Comparison of ENCODE assay signal across 24 mouse cellular contexts in the genomic region with DNA sequence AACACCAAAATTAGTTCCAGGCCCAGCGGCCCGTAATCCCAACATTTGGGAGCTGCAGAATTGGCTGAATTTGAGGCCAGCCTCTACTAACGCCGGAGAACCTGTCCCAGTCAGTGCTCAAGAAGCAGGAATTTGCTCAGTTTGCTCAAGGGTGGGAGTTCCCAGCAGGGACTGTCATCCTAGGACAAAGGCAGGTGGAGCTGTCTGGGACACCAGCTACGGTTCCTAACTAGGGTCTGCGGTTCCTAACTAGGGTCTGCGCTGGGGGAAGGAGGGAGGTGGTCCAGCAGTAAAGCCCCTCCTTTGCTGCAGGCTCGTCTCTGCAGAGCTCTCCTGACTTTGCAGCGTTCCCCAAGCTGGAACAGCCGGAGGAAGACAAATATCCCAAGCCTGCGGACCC. TPM values are rescaled to one million over a fixed set of nuclear protein-coding genes. Genes with fewer than 3 reads are reported as not detected.
DNase-seq lines count a peak whose midpoint lies in the region; ATAC-seq and TF ChIP-seq lines count a peak whose summit lies in the region.
"Had no signal": no experiment of that assay in that cellular context is flagged by ENCODE, and none has a peak within 500 bp of the region (broad histone marks: within the 10 kb centered on the region; RNA-seq: fewer than 3 reads in every experiment).

No protein-coding gene starts in this region.

- H3K9ac ChIP-seq in ES-Bruce4 (ENCODE audit: low read depth, poor library complexity, severe bottlenecking) (no peak overlapping the region), ES-E14 (ENCODE audit: insufficient read depth, low read depth, low read length, poor library complexity, severe bottlenecking) (peak overlapping the region; percentile 20; the same call in 1 of the 2 replicates)
- H3K9ac ChIP-seq in liver, postnatal 0 days (replicated peaks), result no peak overlapping the region
- H3K9ac ChIP-seq: embryonic facial prominence, embryonic 13.5 days; embryonic facial prominence, embryonic 15.5 days; forebrain, embryonic 12.5 days had no signal

- H3K27me3 ChIP-seq in E14TG2a.4 (ENCODE audit: insufficient read depth, low read length) (no peaks in the 10 kb centered on the region), ES-Bruce4 (ENCODE audit: control insufficient read depth, insufficient read depth, low read length, poor library complexity, severe bottlenecking) (no peaks in the 10 kb centered on the region)
- no peaks in the 10 kb centered on the region for H3K27me3 ChIP-seq in liver, postnatal 0 days (ENCODE audit: insufficient read depth, low read length)
- H3K27me3 ChIP-seq: embryonic facial prominence, embryonic 13.5 days; embryonic facial prominence, embryonic 15.5 days; forebrain, embryonic 12.5 days had no signal

- H3K4me3 ChIP-seq in E14TG2a.4 (replicated peaks; ENCODE audit: low read length), result peak overlapping the region; percentile 90
- no peak overlapping the region for H3K4me3 ChIP-seq in ES-Bruce4 (ENCODE audit: low read depth, low read length)
- peak overlapping the region in 1 of 2 experiments; percentile 3; a peak in 1 of 4 replicates for H3K4me3 ChIP-seq in ES-E14 (ENCODE audit: insufficient read depth in 1 of 2, low read depth in 1 of 2, low read length in 2 of 2, poor library complexity in 1 of 2, severe bottlenecking in 1 of 2)
- H3K4me3 ChIP-seq in lung, adult 2 months (replicated peaks; ENCODE audit: extremely low read depth, low read depth, low read length), result no peak overlapping the region
- no peak overlapping the region for H3K4me3 ChIP-seq in liver, postnatal 0 days (ENCODE audit: low read depth, low read length)
- H3K4me3 ChIP-seq: embryonic facial prominence, embryonic 13.5 days; embryonic facial prominence, embryonic 15.5 days; erythroblast, embryonic 14.5 days; forebrain, embryonic 10.5 days; forebrain, embryonic 12.5 days had no signal

- DNase-seq in ES-E14 (ENCODE audit: low read depth, low spot score) (no peak), ZHBTc4 (ENCODE audit: low read depth, low spot score) (peak; percentile 76)
- DNase-seq in lung, adult 2 months, result no peak
- DNase-seq in liver, postnatal 0 days, result no peak
- no peak for DNase-seq in adrenal gland, adult 18-20 months (ENCODE audit: low spot score in 2 of 2)
- DNase-seq: adrenal gland, adult 8-10 months; adrenal gland, postnatal 14 days; adrenal gland, postnatal 36 days; cerebellum, adult 11-12 months; cerebellum, adult 8-10 months; cerebellum, adult 9-11 months; cerebellum, postnatal 14 days; cerebellum, postnatal 36 days; embryo, embryonic 11 days had no signal

- TF ChIP-seq CTCF in E14TG2a.4 (conservative IDR thresholded peaks at IDR 0.05; ENCODE audit: low read length) (no peak), ES-Bruce4 (IDR thresholded peaks at IDR 0.05; ENCODE audit: low read depth, low read length) (no peak)
- TF ChIP-seq CTCF in lung, adult 2 months (IDR thresholded peaks at IDR 0.05; ENCODE audit: insufficient read depth, low read length), result no peak
- no peak for TF ChIP-seq CTCF in liver, postnatal 0 days (IDR thresholded peaks at IDR 0.05; ENCODE audit: low read depth)

- no peak for ATAC-seq in liver, postnatal 0 days
- ATAC-seq: forebrain, embryonic 14.5 days; forebrain, embryonic 16.5 days had no signal

- H3K27ac ChIP-seq in ES-Bruce4 (ENCODE audit: insufficient read depth, low read length), result no peak overlapping the region
- peak overlapping the region; percentile 26; the same call in 1 of the 2 replicates for H3K27ac ChIP-seq in ES-E14 (ENCODE audit: insufficient read depth, low read depth, low read length, poor library complexity, severe bottlenecking)
- no peak overlapping the region for H3K27ac ChIP-seq in liver, postnatal 0 days (ENCODE audit: low read depth)
- H3K27ac ChIP-seq: embryonic facial prominence, embryonic 13.5 days; embryonic facial prominence, embryonic 15.5 days; forebrain, embryonic 10.5 days; forebrain, embryonic 12.5 days had no signal

- TF ChIP-seq EP300 in ES-Bruce4 (IDR thresholded peaks at IDR 0.05; ENCODE audit: insufficient read depth, low read depth, low read length), result peak; percentile 68; the same call in 1 of the 2 replicates
- TF ChIP-seq EP300 in liver, postnatal 0 days (IDR thresholded peaks at IDR 0.05; ENCODE audit: low read depth), result no peak

- no peak overlapping the region for H3K4me2 ChIP-seq in liver, postnatal 0 days (ENCODE audit: low read depth, low read length)
- H3K4me2 ChIP-seq: embryonic facial prominence, embryonic 13.5 days; embryonic facial prominence, embryonic 15.5 days; forebrain, embryonic 12.5 days had no signal

- H3K9me3 ChIP-seq in E14TG2a.4 (ENCODE audit: low read length) (no peaks in the 10 kb centered on the region), ES-Bruce4 (replicated peaks; ENCODE audit: control insufficient read depth, insufficient read depth, low read length, poor library complexity, severe bottlenecking) (no peaks in the 10 kb centered on the region), ES-E14 (ENCODE audit: control insufficient read depth, insufficient read depth, low read depth, low read length) (no peaks in the 10 kb centered on the region)
- no peaks in the 10 kb centered on the region for H3K9me3 ChIP-seq in liver, postnatal 0 days (ENCODE audit: low read length)
- H3K9me3 ChIP-seq: embryonic facial prominence, embryonic 13.5 days; embryonic facial prominence, embryonic 15.5 days; forebrain, embryonic 10.5 days; forebrain, embryonic 12.5 days had no signal

- 86% methylated on average over 11 of the region's 11 CpGs for WGBS in lung, adult 2 months
- WGBS in liver, postnatal 0 days (ENCODE audit: insufficient replicate concordance), result 86% methylated on average over 11 of the region's 11 CpGs

- TF ChIP-seq POLR2A in ES-Bruce4 (IDR thresholded peaks at IDR 0.05; ENCODE audit: insufficient read depth, low read length), result no peak
- TF ChIP-seq POLR2A in lung, adult 2 months (IDR thresholded peaks at IDR 0.05; ENCODE audit: borderline replicate concordance, extremely low read depth, low read depth, low read length), result no peak

- H3K4me1 ChIP-seq in E14TG2a.4 (replicated peaks; ENCODE audit: low read depth, low read length) (peaks cover 100% of the 10 kb centered on the region), ES-Bruce4 (ENCODE audit: control insufficient read depth, insufficient read depth, low read length) (peaks cover 31% of the 10 kb centered on the region), ES-E14 (ENCODE audit: control insufficient read depth in 2 of 2, insufficient read depth in 2 of 2, low read length in 2 of 2, poor library complexity in 1 of 2) (peaks cover 29 to 76% of the 10 kb centered on the region in 2 experiments)
- peaks cover 7% of the 10 kb centered on the region for H3K4me1 ChIP-seq in lung, adult 2 months (ENCODE audit: control insufficient read depth, insufficient read depth, low read length)
- no peaks in the 10 kb centered on the region for H3K4me1 ChIP-seq in liver, postnatal 0 days (ENCODE audit: insufficient read depth)

- in situ Hi-C loops in ES-E14 (cut with MboI; ENCODE audit: low sequenced_read_pairs in 2 of 2, unreplicated experiment in 2 of 2), result no loop called here

- H3K36me3 ChIP-seq in E14TG2a.4 (ENCODE audit: insufficient read depth, low read length) (peaks cover 100% of the 10 kb centered on the region), ES-Bruce4 (ENCODE audit: control insufficient read depth, insufficient read depth, low read length, poor library complexity, severe bottlenecking) (peaks cover 54% of the 10 kb centered on the region), ES-E14 (ENCODE audit: control insufficient read depth, insufficient read depth, low read length, poor library complexity, severe bottlenecking) (peaks cover 95% of the 10 kb centered on the region)
- peaks cover 20% of the 10 kb centered on the region for H3K36me3 ChIP-seq in liver, postnatal 0 days (replicated peaks; ENCODE audit: insufficient read depth, low read length)

TF ChIP-seq in ES-E14, 5 proteins besides CTCF, POLR2A, EP300 and RAD21:
- no peak for TF ChIP-seq HCFC1 (IDR thresholded peaks at IDR 0.05; ENCODE audit: borderline replicate concordance, insufficient read depth, low read length)
- TF ChIP-seq MAFK (IDR thresholded peaks at IDR 0.05; ENCODE audit: insufficient read depth, low read depth, low read length), result no peak
- no peak for TF ChIP-seq ZC3H11A (IDR thresholded peaks at IDR 0.05; ENCODE audit: borderline replicate concordance, low read depth, low read length)
- no peak for TF ChIP-seq CHD2 (IDR thresholded peaks at IDR 0.05; ENCODE audit: low read depth, low read length)
- no peak for TF ChIP-seq ZNF384 (IDR thresholded peaks at IDR 0.05; ENCODE audit: low read depth, low read length)

RNA-seq across cellular contexts. Expression of a gene that starts 9.9 kb away (rescaled TPM):
- 23.7 and 25.2 TPM in 2 replicates for polyA plus RNA-seq in ES-Bruce4 (2011; ENCODE audit: insufficient read depth, insufficient read length, low read depth, missing spikeins)
- 113 and 142 TPM in 2 replicates for total RNA-seq in ES-E14 (2012; rRNA removed)
- 65.9 and 79.6 TPM in 2 replicates for polyA plus RNA-seq in lung, adult 2 months (2012; rRNA removed)
- 0.32 and 0.38 TPM in 2 replicates for polyA plus RNA-seq in liver, postnatal 0 days (2015; fragmentation: Nextera tagmentation; extraction: Ambion mirVana)
- 10 to 100 TPM; 42.4 to 44.0 TPM for total RNA-seq in adrenal gland, adult 18-20 months (2021)

RNA-seq across cellular contexts. Expression of a gene that starts 12.5 kb away (rescaled TPM):
- polyA plus RNA-seq in ES-Bruce4 (2011; ENCODE audit: insufficient read depth, insufficient read length, low read depth, missing spikeins), result 62.3 and 77.2 TPM in 2 replicates
- 49.9 and 66.0 TPM in 2 replicates for total RNA-seq in ES-E14 (2012; rRNA removed)
- 26.4 and 34.0 TPM in 2 replicates for polyA plus RNA-seq in lung, adult 2 months (2012; rRNA removed)
- polyA plus RNA-seq in liver, postnatal 0 days (2015; fragmentation: Nextera tagmentation; extraction: Ambion mirVana), result 54.6 and 63.7 TPM in 2 replicates
- total RNA-seq in adrenal gland, adult 18-20 months (2021), result 100 to 1,000 TPM; 165 to 273 TPM
- polyA plus RNA-seq: erythroblast, embryonic 14.5 days had no signal

RNA-seq across cellular contexts. Expression of a gene that starts 27.1 kb away (rescaled TPM):
- 74.6 and 84.0 TPM in 2 replicates for polyA plus RNA-seq in ES-Bruce4 (2011; ENCODE audit: insufficient read depth, insufficient read length, low read depth, missing spikeins)
- total RNA-seq in ES-E14 (2012; rRNA removed), result 20.1 and 28.4 TPM in 2 replicates
- 65.9 and 81.9 TPM in 2 replicates for polyA plus RNA-seq in lung, adult 2 months (2012; rRNA removed)
- 1.9 TPM in 2 replicates for polyA plus RNA-seq in liver, postnatal 0 days (2015; fragmentation: Nextera tagmentation; extraction: Ambion mirVana)
- 10 to 100 TPM; 18.6 to 19.5 TPM for total RNA-seq in adrenal gland, adult 18-20 months (2021)

RNA-seq across cellular contexts. Expression of a gene that starts 30.1 kb away (rescaled TPM):
- 296 and 332 TPM in 2 replicates for polyA plus RNA-seq in ES-Bruce4 (2011; ENCODE audit: insufficient read depth, insufficient read length, low read depth, missing spikeins)
- 522 and 677 TPM in 2 replicates for total RNA-seq in ES-E14 (2012; rRNA removed)
- polyA plus RNA-seq in lung, adult 2 months (2012; rRNA removed), result 214 and 264 TPM in 2 replicates
- 244 and 267 TPM in 2 replicates for polyA plus RNA-seq in liver, postnatal 0 days (2015; fragmentation: Nextera tagmentation; extraction: Ambion mirVana)
- 100 to 1,000 TPM; 221 to 238 TPM for total RNA-seq in adrenal gland, adult 18-20 months (2021)

RNA-seq across cellular contexts. Expression of a gene that starts 43.6 kb away (rescaled TPM):
- 39.3 and 44.1 TPM in 2 replicates for polyA plus RNA-seq in ES-Bruce4 (2011; ENCODE audit: insufficient read depth, insufficient read length, low read depth, missing spikeins)
- 100 and 109 TPM in 2 replicates for total RNA-seq in ES-E14 (2012; rRNA removed)
- 6.4 and 12.3 TPM in 2 replicates for polyA plus RNA-seq in lung, adult 2 months (2012; rRNA removed)
- polyA plus RNA-seq in liver, postnatal 0 days (2015; fragmentation: Nextera tagmentation; extraction: Ambion mirVana), result 1.1 and 1.6 TPM in 2 replicates
- total RNA-seq in adrenal gland, adult 18-20 months (2021), result 1 to 10 TPM; 5.5 to 8.2 TPM
- total RNA-seq: MEL had no signal

Comparison
In these comparisons a context has a peak if more than half of its experiments do, and no peak if none do; other contexts are left out.
1. RNA of a gene that starts 9.9 kb away (polyA plus RNA-seq): 65.9 to 79.6 TPM in lung, adult 2 months and 23.7 to 25.2 TPM in ES-Bruce4; 0.32 to 0.38 TPM in liver, postnatal 0 days; every median in the first group is over 10 times any median in the second.
2. RNA of a gene that starts 27.1 kb away (polyA plus RNA-seq): 74.6 to 84.0 TPM in ES-Bruce4 and 65.9 to 81.9 TPM in lung, adult 2 months; 1.9 TPM in liver, postnatal 0 days; every median in the first group is over 10 times any median in the second.